Mouse (Mus musculus) testis, adult 2 months (tissue): Measurements from ENCODE around the gene Pon2. TPM values are rescaled to one million over a fixed set of nuclear protein-coding genes. Genes with fewer than 3 reads are reported as not detected.

Source experiments
- H3K27ac ChIP-seq: fragments of 200-500 bp; 2 replicates; pipeline ENCODE4 v1.5.1; 2012; ENCODE audit warnings: low read depth, low read length; ENCODE audit not compliant: control insufficient read depth, insufficient read depth
- H3K27me3 ChIP-seq: fragments of 200-500 bp; 2 replicates; pipeline ENCODE4 v1.6.1; 2012; ENCODE audit warnings: mild to moderate bottlenecking, low read length, moderate library complexity; ENCODE audit not compliant: control insufficient read depth, insufficient read depth
- H3K36me3 ChIP-seq: fragments of 200-500 bp; 2 replicates; pipeline ENCODE4 v1.6.1; 2012; ENCODE audit warnings: mild to moderate bottlenecking, low read length; ENCODE audit not compliant: control insufficient read depth, insufficient read depth
- H3K4me1 ChIP-seq: fragments of 200-500 bp; 2 replicates; pipeline ENCODE4 v1.6.1; 2012; ENCODE audit warnings: low read length; ENCODE audit not compliant: control insufficient read depth, insufficient read depth
- H3K4me3 ChIP-seq: fragments of 200-500 bp; 2 replicates; pipeline ENCODE4 v1.5.1; 2012; ENCODE audit warnings: low read depth, mild to moderate bottlenecking, low read length, moderate library complexity, mixed read lengths; ENCODE audit not compliant: control insufficient read depth
- CTCF ChIP-seq: fragments of 200-500 bp; IDR thresholded peaks from 2 replicates; pipeline ENCODE4 v1.5.1; 2012; ENCODE audit warnings: low read depth, mild to moderate bottlenecking, inconsistent platforms, low read length, moderate library complexity; ENCODE audit not compliant: control insufficient read depth, insufficient read depth, insufficient replicate concordance
- POLR2A ChIP-seq: fragments of 200-500 bp; IDR thresholded peaks from 2 replicates; pipeline ENCODE4 v1.6.1; 2012; ENCODE audit warnings: low read depth, mild to moderate bottlenecking, inconsistent platforms, low read length, moderate library complexity; ENCODE audit not compliant: control insufficient read depth
- polyA plus RNA-seq: library from polyadenylated mRNA; depleted of rRNA; stranded (reverse); fragments of >200 nt; gene quantifications from 2 replicates; pipeline ENCODE4 v1.2.3, GENCODE M21; 2012

The Pon2 gene
- polyA plus RNA-seq, 1 experiment: 27.9 TPM

DNA sequence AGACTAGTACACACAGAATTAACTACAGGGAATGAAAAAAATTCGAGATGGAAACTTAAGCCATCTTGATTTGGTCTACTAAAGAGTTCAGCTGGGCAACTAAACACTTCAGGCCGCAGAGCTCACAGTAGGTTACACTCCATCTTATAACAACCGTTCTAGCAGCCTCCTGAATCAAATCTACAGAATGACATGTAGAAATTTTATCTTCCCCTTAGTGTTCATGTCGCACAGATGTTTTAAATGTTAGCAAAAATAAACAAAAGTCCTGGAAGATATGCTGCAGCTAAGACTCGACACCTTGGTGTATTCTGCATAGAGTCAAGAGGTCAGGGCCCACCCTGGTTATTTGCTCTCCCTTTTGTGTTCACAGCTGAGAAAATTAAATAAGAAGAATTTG lies 10.3 kb downstream of the Pon2 start:
- Histone ChIP-seq H3K27me3 (no peaks in the 10 kb centered on the region), H3K27ac (no peak overlapping the region), H3K4me1 (no peaks in the 10 kb centered on the region), H3K36me3 (no peaks in the 10 kb centered on the region), H3K4me3 (no peak overlapping the region)
- TF ChIP-seq POLR2A (no peak), CTCF (no peak)

- Histone ChIP-seq H3K4me1 (no peaks in the 10 kb centered on the region), H3K4me3 (no peak overlapping the region), H3K36me3 (no peaks in the 10 kb centered on the region), H3K27me3 (no peaks in the 10 kb centered on the region), H3K27ac (no peak overlapping the region)
- TF ChIP-seq POLR2A (no peak), CTCF (no peak)
Measured at GRCm38 (mm10) chr6:5287392-5287791, 10.9 kb downstream of the Pon2 start.

DNA sequence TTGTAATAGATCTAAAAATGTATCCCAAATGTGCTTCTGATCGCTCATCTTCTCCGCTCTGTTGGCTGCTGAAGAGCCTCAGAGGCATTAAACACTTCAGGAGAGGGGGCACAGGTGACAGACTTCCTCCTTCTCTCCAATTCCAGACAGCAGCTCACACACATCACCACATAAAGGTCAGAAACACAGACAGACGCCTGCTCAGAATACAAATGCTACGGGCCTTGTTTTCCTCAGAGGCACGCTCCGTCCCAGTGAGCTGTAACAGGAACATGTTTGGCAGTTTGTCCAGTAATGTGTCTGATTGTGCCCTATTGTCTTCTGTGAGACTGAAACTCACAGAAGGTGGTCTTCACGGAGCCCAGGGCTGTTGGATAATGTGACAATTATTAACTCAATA lies 15.8 kb downstream of the Pon2 start:
- TF ChIP-seq POLR2A (no peak), CTCF (no peak)
- H3K4me3 ChIP-seq: no peak overlapping the region
- no peaks in the 10 kb centered on the region for H3K27me3 ChIP-seq
- H3K36me3 ChIP-seq: no peaks in the 10 kb centered on the region
- H3K27ac ChIP-seq: no peak overlapping the region
- no peaks in the 10 kb centered on the region for H3K4me1 ChIP-seq

GRCm38 (mm10) chr6:5280576-5281305 lies 17.5 kb downstream of the Pon2 start:
- Histone ChIP-seq H3K27ac (no peak overlapping the region), H3K4me1 (no peaks in the 10 kb centered on the region), H3K4me3 (no peak overlapping the region), H3K27me3 (no peaks in the 10 kb centered on the region), H3K36me3 (no peaks in the 10 kb centered on the region)
- TF ChIP-seq POLR2A (no peak), CTCF (no peak)

- Histone ChIP-seq H3K4me1 (no peaks in the 10 kb centered on the region), H3K27me3 (no peaks in the 10 kb centered on the region), H3K4me3 (no peak overlapping the region), H3K36me3 (no peaks in the 10 kb centered on the region), H3K27ac (no peak overlapping the region)
- no peak for TF ChIP-seq CTCF
- no peak for TF ChIP-seq POLR2A
Measured at GRCm38 (mm10) chr6:5277972-5278371, 20.3 kb downstream of the Pon2 start.

DNA sequence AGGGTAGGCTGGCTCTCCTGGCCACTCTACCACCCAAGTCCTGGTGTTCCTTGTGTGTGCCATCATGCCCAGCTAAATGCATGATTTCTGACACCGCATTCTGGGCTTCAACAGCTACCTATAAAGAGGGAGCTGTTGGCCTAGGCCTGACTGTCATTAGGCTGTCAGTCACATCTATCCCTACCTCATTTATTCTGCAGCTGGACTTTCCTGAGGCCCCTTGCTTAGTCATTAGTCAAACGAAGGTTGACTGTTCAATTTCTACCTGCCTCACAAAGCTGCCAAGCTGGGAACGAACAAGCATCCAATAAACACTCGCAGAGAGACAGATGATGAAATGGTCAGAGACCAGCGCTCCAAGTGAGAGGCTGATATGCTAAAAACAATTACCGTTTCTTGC lies 28.6 kb downstream of the Pon2 start:
- H3K27ac ChIP-seq: no peak overlapping the region
- H3K4me3 ChIP-seq: no peak overlapping the region
- H3K4me1 ChIP-seq: no peaks in the 10 kb centered on the region
- no peaks in the 10 kb centered on the region for H3K36me3 ChIP-seq
- no peak for TF ChIP-seq CTCF
- no peak for TF ChIP-seq POLR2A
- no peaks in the 10 kb centered on the region for H3K27me3 ChIP-seq

DNA sequence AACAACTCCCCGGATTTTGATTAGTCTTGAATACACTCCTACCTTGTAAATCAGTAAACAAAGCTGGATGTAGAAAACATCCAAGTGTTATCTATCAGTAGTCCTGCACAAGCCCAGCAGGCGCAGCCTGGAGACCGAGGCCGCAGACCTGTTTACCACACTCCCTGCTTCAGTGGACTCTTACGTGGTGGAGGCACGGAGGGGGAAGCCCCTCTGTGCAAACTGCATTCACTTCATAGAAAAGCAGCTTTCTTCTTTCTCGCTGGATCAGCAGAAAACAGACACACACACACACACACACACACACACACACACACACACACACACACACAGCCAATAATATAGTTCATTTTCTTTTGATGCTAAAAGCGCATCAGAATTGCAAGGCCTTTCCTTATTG lies 33.5 kb downstream of the Pon2 start:
- Histone ChIP-seq H3K36me3 (no peaks in the 10 kb centered on the region), H3K4me3 (no peak overlapping the region), H3K27ac (no peak overlapping the region), H3K4me1 (no peaks in the 10 kb centered on the region), H3K27me3 (no peaks in the 10 kb centered on the region)
- no peak for TF ChIP-seq POLR2A
- TF ChIP-seq CTCF: no peak

- TF ChIP-seq POLR2A (no peak), CTCF (no peak)
- Histone ChIP-seq H3K27me3 (no peaks in the 10 kb centered on the region), H3K4me1 (no peaks in the 10 kb centered on the region)
Measured at GRCm38 (mm10) chr6:5263250-5263999, 34.8 kb downstream of the Pon2 start.

More at GRCm38 (mm10) chr6:5263250-5263999, 34.8 kb downstream of the Pon2 start:
- no peaks in the 10 kb centered on the region for H3K36me3 ChIP-seq
- no peak overlapping the region for H3K27ac ChIP-seq
- no peak overlapping the region for H3K4me3 ChIP-seq
